Mouse (Mus musculus) heart, embryonic 11.5 days (tissue): ENCODE results near the gene Map3k4. TPM values are rescaled to one million over a fixed set of nuclear protein-coding genes. Genes with fewer than 3 reads are reported as not detected.

Experiments
- ATAC-seq: fragments of 200-750 bp; cut with Nextera tagmentation; replicated peaks from 2 replicates; pipeline ENCODE4 v1.8.0; 2017; ENCODE audit warnings: moderate library complexity; ENCODE audit not compliant: insufficient number of reproducible peaks, low FRiP score, low TSS enrichment
- H3K27ac ChIP-seq: fragments of 300-500 bp; sonication (generic); 2 replicates; pipeline ENCODE4 v1.5.1; 2014; ENCODE audit warnings: mild to moderate bottlenecking, low read depth, low read length
- H3K27me3 ChIP-seq: fragments of 300-500 bp; sonication (generic); 2 replicates; pipeline ENCODE4 v1.6.1; 2014; ENCODE audit warnings: mild to moderate bottlenecking, low read length, mixed read lengths; ENCODE audit not compliant: control insufficient read depth, insufficient read depth
- H3K36me3 ChIP-seq: fragments of 300-500 bp; sonication (generic); 2 replicates; pipeline ENCODE4 v1.6.1; 2014; ENCODE audit warnings: mild to moderate bottlenecking, low read length, moderate library complexity, mixed read lengths; ENCODE audit not compliant: control insufficient read depth, insufficient read depth
- H3K4me1 ChIP-seq: fragments of 300-500 bp; sonication (generic); 2 replicates; pipeline ENCODE4 v1.6.1; 2014; ENCODE audit warnings: low read length; ENCODE audit not compliant: control insufficient read depth, insufficient read depth
- H3K4me2 ChIP-seq: fragments of 300-500 bp; sonication (generic); 2 replicates; pipeline ENCODE4 v1.6.1; 2014; ENCODE audit warnings: mild to moderate bottlenecking, moderate library complexity
- H3K4me3 ChIP-seq: fragments of 300-500 bp; sonication (generic); 2 replicates; pipeline ENCODE4 v1.5.1; 2014; ENCODE audit warnings: low read depth, low read length
- H3K9ac ChIP-seq: fragments of 300-500 bp; sonication (generic); 2 replicates; pipeline ENCODE4 v1.6.1; 2014; ENCODE audit warnings: mild to moderate bottlenecking, low read depth, low read length, moderate library complexity
- H3K9me3 ChIP-seq: fragments of 300-500 bp; sonication (generic); replicated peaks from 2 replicates; pipeline ENCODE4 v1.6.1; 2016; ENCODE audit warnings: low read length; ENCODE audit not compliant: control insufficient read depth
- WGBS: fragments of 180-500 bp; shearing (Covaris S2); extraction: QIAGEN DNeasy Blood & Tissue Kit; methylation state at CpG from one replicate; pipeline ENCODE4 v1.1.7; 2014; ENCODE audit not compliant: insufficient replicate concordance; 5-methylcytosine and 5-hydroxymethylcytosine counted together
- polyA plus RNA-seq: library from polyadenylated mRNA; unstranded; fragments of >200 nt; fragmentation: Nextera tagmentation; extraction: Ambion mirVana; gene quantifications from 2 replicates; pipeline ENCODE4 v1.2.1, GENCODE M21; 2014

The Map3k4 gene
- polyA plus RNA-seq, 1 experiment from 2014 or later = 39.5 TPM

GRCm38 (mm10) chr17:12271805-12272204 lies 46.8 kb downstream of the Map3k4 start:
- 94% methylated on average over 18 of the region's 18 CpGs for WGBS
- Histone ChIP-seq H3K36me3 (peaks cover 17% of the 10 kb centered on the region), H3K4me3 (no peak overlapping the region), H3K27me3 (no peaks in the 10 kb centered on the region), H3K27ac (no peak overlapping the region), H3K4me2 (no peak overlapping the region), H3K9ac (no peak overlapping the region), H3K4me1 (peaks cover 9% of the 10 kb centered on the region), H3K9me3 (no peaks in the 10 kb centered on the region)
- no peak for ATAC-seq

GRCm38 (mm10) chr17:12268538-12268937 lies 50.1 kb downstream of the Map3k4 start:
- H3K27me3 ChIP-seq = no peaks in the 10 kb centered on the region
- ATAC-seq = no peak
- H3K4me1 ChIP-seq = peaks cover 25% of the 10 kb centered on the region

GRCm38 (mm10) chr17:12268091-12268490 lies 50.5 kb downstream of the Map3k4 start:
- Histone ChIP-seq H3K36me3 (peaks cover 13% of the 10 kb centered on the region), H3K9me3 (no peaks in the 10 kb centered on the region), H3K9ac (no peak overlapping the region), H3K4me1 (peaks cover 25% of the 10 kb centered on the region), H3K4me3 (no peak overlapping the region), H3K27ac (no peak overlapping the region), H3K27me3 (no peaks in the 10 kb centered on the region), H3K4me2 (no peak overlapping the region)
- no peak for ATAC-seq
- WGBS = 90% methylated on average over 4 of the region's 4 CpGs

More at GRCm38 (mm10) chr17:12268538-12268937, 50.1 kb downstream of the Map3k4 start:
- Histone ChIP-seq H3K9me3 (no peaks in the 10 kb centered on the region), H3K36me3 (peaks cover 13% of the 10 kb centered on the region), H3K9ac (no peak overlapping the region), H3K4me2 (no peak overlapping the region), H3K27ac (0 out of 2 replicates have a peak overlapping the region, but pooled peaks have one; percentile 15), H3K4me3 (no peak overlapping the region)
- WGBS = 84% methylated on average over 10 of the region's 10 CpGs

DNA sequence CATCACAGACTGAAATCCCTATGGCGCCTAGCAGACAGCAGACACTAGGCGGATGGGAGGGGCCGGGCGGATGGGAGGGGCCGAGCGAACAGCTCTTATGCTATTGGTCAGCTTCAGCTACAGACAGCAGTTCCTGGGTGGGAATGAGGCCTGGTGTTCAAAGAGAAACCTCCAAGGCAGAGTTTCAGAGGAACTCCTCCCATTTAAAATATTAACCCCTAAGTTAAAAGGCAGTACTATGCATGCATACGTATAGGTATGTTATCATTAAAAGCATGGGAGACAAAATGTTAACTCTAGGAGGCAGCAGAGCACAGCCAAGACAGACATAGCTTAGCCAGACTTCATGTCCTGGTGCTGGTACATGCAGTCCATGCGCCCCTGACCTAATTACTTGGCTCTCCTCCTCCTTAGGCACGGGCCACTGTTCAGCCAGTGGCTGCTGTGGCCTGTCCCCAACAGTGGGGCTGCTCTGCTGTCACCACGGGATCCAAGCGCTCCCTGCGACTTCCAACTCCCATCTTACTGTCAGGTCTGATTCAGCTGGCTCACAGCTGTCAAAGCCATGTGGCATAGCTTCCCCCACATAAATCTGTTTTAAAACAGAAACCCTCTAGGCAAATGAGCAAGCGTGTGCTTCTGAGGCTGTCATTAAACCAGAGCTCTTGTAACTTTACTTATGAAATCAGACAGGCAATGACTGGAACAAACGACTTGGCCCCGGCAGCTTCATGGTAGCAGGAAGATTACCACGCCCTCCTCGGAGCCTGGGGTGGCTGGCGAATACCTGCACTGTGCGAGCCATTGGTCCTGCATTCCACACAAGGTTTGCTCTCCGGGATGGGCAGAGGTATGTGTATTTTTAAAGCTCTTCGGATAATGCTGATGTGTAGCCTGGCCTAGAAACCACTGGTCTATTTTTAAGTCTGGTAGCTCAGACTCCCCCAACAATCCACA lies 52.3 kb downstream of the Map3k4 start:
- peaks cover 7% of the 10 kb centered on the region for H3K36me3 ChIP-seq
- 62% methylated on average over 21 of the region's 21 CpGs for WGBS
- H3K4me3 ChIP-seq = no peak overlapping the region
- H3K27me3 ChIP-seq = no peaks in the 10 kb centered on the region
- peak; percentile 24; the same call in 1 of the 2 replicates for ATAC-seq
- H3K9me3 ChIP-seq = no peaks in the 10 kb centered on the region
- H3K4me2 ChIP-seq = 0 out of 2 replicates have a peak overlapping the region, but pooled peaks have one; percentile 21
- H3K4me1 ChIP-seq = peaks cover 25% of the 10 kb centered on the region
- H3K27ac ChIP-seq = peak overlapping the region; percentile 38; the same call in 1 of the 2 replicates
- no peak overlapping the region for H3K9ac ChIP-seq

GRCm38 (mm10) chr17:12264293-12264692 lies 54.3 kb downstream of the Map3k4 start:
- Histone ChIP-seq H3K4me1 (peaks cover 25% of the 10 kb centered on the region), H3K27ac (no peak overlapping the region), H3K27me3 (no peaks in the 10 kb centered on the region), H3K9me3 (no peaks in the 10 kb centered on the region), H3K9ac (no peak overlapping the region), H3K36me3 (no peaks in the 10 kb centered on the region; the same call in 1 of the 2 replicates), H3K4me2 (no peak overlapping the region), H3K4me3 (no peak overlapping the region)
- ATAC-seq = no peak
- WGBS = 81% methylated on average over 3 of the region's 3 CpGs

- H3K9ac ChIP-seq = no peak overlapping the region
- peaks cover 23% of the 10 kb centered on the region for H3K4me1 ChIP-seq
- no peak for ATAC-seq
- peaks cover 2% of the 10 kb centered on the region; the same call in 1 of the 2 replicates for H3K36me3 ChIP-seq
- H3K4me2 ChIP-seq = no peak overlapping the region
- no peaks in the 10 kb centered on the region for H3K27me3 ChIP-seq
- 74% methylated on average over 13 of the region's 13 CpGs for WGBS
- no peaks in the 10 kb centered on the region for H3K9me3 ChIP-seq
- no peak overlapping the region for H3K27ac ChIP-seq
- H3K4me3 ChIP-seq = no peak overlapping the region
Measured at GRCm38 (mm10) chr17:12263787-12264186, 54.8 kb downstream of the Map3k4 start.

GRCm38 (mm10) chr17:12262851-12263250 lies 55.7 kb downstream of the Map3k4 start:
- 93% methylated on average over 8 of the region's 8 CpGs for WGBS
- no peak overlapping the region for H3K4me2 ChIP-seq
- H3K27ac ChIP-seq = no peak overlapping the region
- H3K27me3 ChIP-seq = no peaks in the 10 kb centered on the region
- no peak overlapping the region for H3K4me3 ChIP-seq
- ATAC-seq = no peak
- peaks cover 20% of the 10 kb centered on the region for H3K4me1 ChIP-seq
- no peak overlapping the region for H3K9ac ChIP-seq
- H3K36me3 ChIP-seq = peaks cover 2% of the 10 kb centered on the region; the same call in 1 of the 2 replicates
- H3K9me3 ChIP-seq = no peaks in the 10 kb centered on the region

- ATAC-seq = no peak
- 65% methylated on average over 2 of the region's 2 CpGs for WGBS
- Histone ChIP-seq H3K4me2 (no peak overlapping the region), H3K4me1 (peaks cover 17% of the 10 kb centered on the region), H3K9ac (no peak overlapping the region), H3K9me3 (no peaks in the 10 kb centered on the region), H3K27ac (no peak overlapping the region), H3K4me3 (no peak overlapping the region), H3K27me3 (no peaks in the 10 kb centered on the region), H3K36me3 (peaks cover 2% of the 10 kb centered on the region; the same call in 1 of the 2 replicates)
Measured at GRCm38 (mm10) chr17:12261887-12262286, 56.7 kb downstream of the Map3k4 start.
